Mouse (Mus musculus) central nervous system, embryonic 11.5 days (tissue): Measurements from ENCODE around the gene Rftn2. TPM values are rescaled to one million over a fixed set of nuclear protein-coding genes. Genes with fewer than 3 reads are reported as not detected.

Experiments used
- polyA plus RNA-seq: library from polyadenylated mRNA; depleted of rRNA; stranded (reverse); fragments of >200 nt; gene quantifications from 2 replicates; pipeline ENCODE4 v1.2.3, GENCODE M21; 2012; rRNA removed

Rftn2 gene
- polyA plus RNA-seq, result 6.2 and 11.2 TPM in 2 replicates

GRCm38 (mm10) chr1:55226011-55226857, at the start of gene Rftn2:
Gene Rftn2 (minus strand): TSS chr1:55226782.

GRCm38 (mm10) chr1:55236890-55237642, 10.5 kb upstream of the Rftn2 start, which contains the start of gene Mars2:
Gene Mars2 (plus strand): TSS chr1:55237177.

GRCm38 (mm10) chr1:55130943-55131401, 95.6 kb downstream of the Rftn2 start, which contains the start of gene Mob4:
Gene Mob4 (plus strand): TSS chr1:55131231.

Other genes starting within 250 kb of the Rftn2 start
- 183 and 224 TPM in 2 replicates for gene Sf3b1, start 199.3 kb downstream of the Rftn2 start, polyA plus RNA-seq
- 15.7 and 18.0 TPM in 2 replicates for gene Coq10b, start 174.0 kb downstream of the Rftn2 start, polyA plus RNA-seq
- gene Hspe1, start 138.7 kb downstream of the Rftn2 start, polyA plus RNA-seq, result 378 and 387 TPM in 2 replicates
- 240 and 393 TPM in 2 replicates for gene Hspd1, start 138.5 kb downstream of the Rftn2 start, polyA plus RNA-seq
- gene Mob4, start 95.6 kb downstream of the Rftn2 start, polyA plus RNA-seq, result 24.8 and 60.0 TPM in 2 replicates
- gene Mars2, start 10.4 kb upstream of the Rftn2 start, polyA plus RNA-seq, result 2.3 and 3.1 TPM in 2 replicates
- 0.22 TPM in 1 of 2 replicates, not detected in the other for gene Boll, start 136.7 kb upstream of the Rftn2 start, polyA plus RNA-seq
- 1.6 and 1.9 TPM in 2 replicates for gene Plcl1, start 179.1 kb upstream of the Rftn2 start, polyA plus RNA-seq